Mouse (Mus musculus) heart, postnatal 0 days (tissue): Measurements from ENCODE around the gene Txndc15.

Source experiments
- CTCF ChIP-seq: IDR thresholded peaks from 2 replicates; pipeline ENCODE4 v1.5.1; 2016; ENCODE audit warnings: antibody characterized with exemption, control low read depth, low read depth
- EP300 ChIP-seq: IDR thresholded peaks from 2 replicates; pipeline ENCODE4 v1.6.1; 2016; ENCODE audit warnings: antibody characterized with exemption, low read depth

DNA sequence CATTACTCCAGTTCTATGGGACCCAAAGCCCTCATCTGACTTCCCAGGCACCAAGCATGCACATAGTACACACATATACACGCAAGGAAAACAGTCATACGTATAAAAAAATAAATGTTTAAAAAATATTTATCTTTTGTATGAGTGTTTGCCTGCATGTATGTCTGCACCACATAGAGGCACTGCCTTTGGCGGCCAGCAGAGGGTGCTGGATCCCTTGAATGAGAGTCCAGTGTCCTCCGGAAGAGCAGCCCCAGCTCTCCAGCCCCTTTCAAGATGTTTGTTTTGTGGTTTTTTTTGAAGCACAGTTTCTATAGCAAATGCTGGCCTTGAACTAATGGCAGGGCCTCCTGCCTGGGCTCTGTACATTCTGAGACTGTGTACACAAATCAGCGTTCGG lies 45.9 kb upstream of the Txndc15 start:
- TF ChIP-seq CTCF = peak; percentile 39
- no peak for TF ChIP-seq EP300
